In the genomic region with DNA sequence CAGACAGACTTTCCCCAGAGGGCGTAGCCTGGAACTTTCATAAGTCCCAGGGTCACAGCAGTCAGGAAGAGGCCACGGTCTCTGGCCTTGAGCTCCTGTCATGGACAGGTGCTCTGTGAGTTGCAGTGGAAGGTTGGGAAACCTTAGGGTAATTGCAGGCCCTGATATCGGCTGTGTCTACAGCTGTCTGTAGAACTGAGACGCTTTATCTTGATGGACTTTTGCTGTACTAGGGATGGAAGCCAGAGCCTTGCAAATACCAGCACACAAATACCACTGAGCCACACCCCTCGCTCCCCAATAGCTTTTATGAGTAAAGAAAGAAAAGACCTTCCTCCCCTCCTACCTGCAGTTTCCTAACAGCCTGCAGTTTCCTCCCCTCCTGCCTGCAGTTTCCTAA, we compare ENCODE assay signal across 13 mouse cellular contexts. TPM values are rescaled to one million over a fixed set of nuclear protein-coding genes. Genes with fewer than 3 reads are reported as not detected.
DNase-seq lines count a peak whose midpoint lies in the region; ATAC-seq lines count a peak whose summit lies in the region.
"Had no signal": no experiment of that assay in that cellular context is flagged by ENCODE, and none has a peak within 500 bp of the region (broad histone marks: within the 10 kb centered on the region; RNA-seq: fewer than 3 reads in every experiment).

No protein-coding gene starts in this region.

- intact Hi-C loops in left cerebral cortex, postnatal 4 days (cut with DNase I) = no loop called here

- peak overlapping the region; percentile 58 for H3K9ac ChIP-seq in intestine, embryonic 16.5 days (ENCODE audit: low read depth, low read length)
- no peak overlapping the region for H3K9ac ChIP-seq in liver, embryonic 16.5 days (ENCODE audit: low read depth, low read length)

- ATAC-seq in intestine, embryonic 16.5 days = peak; percentile 91
- ATAC-seq in liver, embryonic 16.5 days (ENCODE audit: low read depth) = peak; percentile 79

- H3K36me3 ChIP-seq in intestine, embryonic 16.5 days (ENCODE audit: control insufficient read depth, insufficient read depth, low read length) = no peaks in the 10 kb centered on the region
- no peaks in the 10 kb centered on the region for H3K36me3 ChIP-seq in liver, embryonic 16.5 days (ENCODE audit: control insufficient read depth, insufficient read depth)

- H3K27ac ChIP-seq in intestine, embryonic 16.5 days (ENCODE audit: low read length) = peak overlapping the region; percentile 97
- peak overlapping the region; percentile 82 for H3K27ac ChIP-seq in liver, embryonic 16.5 days (ENCODE audit: low read length)
- H3K27ac ChIP-seq: left cerebral cortex, adult 2 months had no signal

- H3K4me1 ChIP-seq in intestine, embryonic 16.5 days (ENCODE audit: control insufficient read depth, insufficient read depth, low read length) = peaks cover 49% of the 10 kb centered on the region
- H3K4me1 ChIP-seq in liver, embryonic 16.5 days (ENCODE audit: control insufficient read depth, low read depth, low read length) = peaks cover 54% of the 10 kb centered on the region

- H3K27me3 ChIP-seq in intestine, embryonic 16.5 days (replicated peaks; ENCODE audit: control insufficient read depth, insufficient read depth, low read length) = no peaks in the 10 kb centered on the region
- no peaks in the 10 kb centered on the region for H3K27me3 ChIP-seq in liver, embryonic 16.5 days (ENCODE audit: control insufficient read depth, insufficient read depth, low read depth, low read length)

- H3K9me3 ChIP-seq in intestine, embryonic 16.5 days (ENCODE audit: control insufficient read depth, low read length) = no peaks in the 10 kb centered on the region
- no peaks in the 10 kb centered on the region for H3K9me3 ChIP-seq in liver, embryonic 16.5 days (replicated peaks; ENCODE audit: control insufficient read depth, low read length)

- 0 out of 2 replicates have a peak overlapping the region, but pooled peaks have one; percentile 7 for H3K4me2 ChIP-seq in intestine, embryonic 16.5 days (ENCODE audit: low read depth, low read length)
- H3K4me2 ChIP-seq in liver, embryonic 16.5 days (ENCODE audit: low read depth, low read length) = no peak overlapping the region

- DNase-seq in urinary bladder, postnatal 14 days (ENCODE audit: low spot score) = peak; percentile 60
- DNase-seq in urinary bladder, postnatal 36 days (ENCODE audit: low spot score in 2 of 2) = no peak
- no peak for DNase-seq in natural killer cell, adult 2 months (ENCODE audit: low spot score in 2 of 2)
- no peak for DNase-seq in left cerebral cortex, postnatal 4 days
- DNase-seq in kidney, postnatal 10 days = no peak
- DNase-seq: cerebellum, adult 2 months; heart, postnatal 36 days; kidney, adult 9 months; right cerebral cortex, adult 18-20 months; thymus, postnatal 25 days had no signal

- WGBS in intestine, embryonic 16.5 days = 48% methylated on average over 5 of the region's 5 CpGs
- 29% methylated on average over 5 of the region's 5 CpGs for WGBS in liver, embryonic 16.5 days (ENCODE audit: insufficient replicate concordance)

- no peak overlapping the region for H3K4me3 ChIP-seq in intestine, embryonic 16.5 days (ENCODE audit: low read length)
- no peak overlapping the region for H3K4me3 ChIP-seq in liver, embryonic 16.5 days (ENCODE audit: low read depth, low read length)
- H3K4me3 ChIP-seq: left cerebral cortex, adult 2 months had no signal

RNA-seq across cellular contexts. Expression of a gene that starts 34.2 kb away (rescaled TPM):
- polyA plus RNA-seq in intestine, embryonic 16.5 days (2015; fragmentation: Nextera tagmentation; extraction: Ambion mirVana) = 3.6 and 4.3 TPM in 2 replicates
- 1.0 and 1.1 TPM in 2 replicates for polyA plus RNA-seq in liver, embryonic 16.5 days (2015; fragmentation: Nextera tagmentation; extraction: Ambion mirVana)
- total RNA-seq in left cerebral cortex, postnatal 4 days (2021) = 10 to 100 TPM; 11.0 to 12.9 TPM

RNA-seq across cellular contexts. Expression of a gene that starts 34.4 kb away (rescaled TPM):
- polyA plus RNA-seq in intestine, embryonic 16.5 days (2015; fragmentation: Nextera tagmentation; extraction: Ambion mirVana) = 211 and 216 TPM in 2 replicates
- polyA plus RNA-seq in liver, embryonic 16.5 days (2015; fragmentation: Nextera tagmentation; extraction: Ambion mirVana) = 75.1 and 79.9 TPM in 2 replicates
- 10 to 100 TPM; 65.1 to 67.9 TPM for total RNA-seq in left cerebral cortex, postnatal 4 days (2021)

RNA-seq across cellular contexts. Expression of a gene that starts 53.8 kb away (rescaled TPM):
- 28.9 and 30.5 TPM in 2 replicates for polyA plus RNA-seq in intestine, embryonic 16.5 days (2015; fragmentation: Nextera tagmentation; extraction: Ambion mirVana)
- 8.3 and 8.9 TPM in 2 replicates for polyA plus RNA-seq in liver, embryonic 16.5 days (2015; fragmentation: Nextera tagmentation; extraction: Ambion mirVana)
- 10 to 100 TPM; 12.0 to 13.5 TPM for total RNA-seq in left cerebral cortex, postnatal 4 days (2021)
